Mouse (Mus musculus): Measurements from ENCODE around the gene Rsc1a1.

GRCm38 (mm10) chr4:141681767-141682166 lies 3.6 kb downstream of the Rsc1a1 start:
- TF ChIP-seq GATA1 (IDR thresholded peaks at IDR 0.05; ENCODE audit: borderline replicate concordance, low read length) (no peak), FLI1 (IDR thresholded peaks at IDR 0.05; ENCODE audit: low read length) (no peak)
